Comparison of ENCODE assay signal across 26 mouse cellular contexts in genomic region chr5:59945761-59946160, GRCm38 (mm10).
"Had no signal": no experiment of that assay in that cellular context is flagged by ENCODE, and none has a peak within 500 bp of the region (broad histone marks: within the 10 kb centered on the region; RNA-seq: fewer than 3 reads in every experiment).

No protein-coding gene starts in this region.

- H3K4me1 ChIP-seq: heart, embryonic 10.5 days; heart, embryonic 12.5 days; hindbrain, embryonic 10.5 days; hindbrain, embryonic 12.5 days; intestine, embryonic 15.5 days; limb, embryonic 13.5 days; limb, embryonic 15.5 days; liver, embryonic 13.5 days had no signal

- H3K4me3 ChIP-seq: gastrocnemius, adult 2 months; heart, embryonic 10.5 days; heart, embryonic 12.5 days; hindbrain, embryonic 10.5 days; hindbrain, embryonic 12.5 days; intestine, embryonic 15.5 days; limb, embryonic 13.5 days; limb, embryonic 15.5 days; liver, embryonic 13.5 days had no signal

- H3K27ac ChIP-seq: gastrocnemius, adult 2 months; heart, embryonic 10.5 days; hindbrain, embryonic 10.5 days; hindbrain, embryonic 12.5 days; hindbrain, embryonic 14.5 days; intestine, embryonic 15.5 days; limb, embryonic 13.5 days; limb, embryonic 15.5 days; liver, embryonic 13.5 days had no signal

- ATAC-seq: hindbrain, embryonic 16.5 days; inflammation-experienced regulatory T-cells, adult 6 months; intestine, embryonic 15.5 days; intestine, postnatal 0 days had no signal

- H3K9me3 ChIP-seq: heart, embryonic 10.5 days; heart, embryonic 12.5 days; hindbrain, embryonic 10.5 days; hindbrain, embryonic 12.5 days; intestine, embryonic 15.5 days; limb, embryonic 13.5 days; limb, embryonic 15.5 days; liver, embryonic 13.5 days had no signal

- DNase-seq: gastrocnemius, adult 2 months; gastrocnemius, postnatal 10 days; gastrocnemius, postnatal 25 days; heart, adult 18-20 months; heart, postnatal 10 days; heart, postnatal 4 days; kidney, adult 18-20 months; kidney, adult 8-10 months; kidney, postnatal 10 days; kidney, postnatal 36 days; layer of hippocampus, adult 9-11 months; layer of hippocampus, postnatal 36 days; left cerebral cortex, postnatal 4 days; liver, embryonic 13.5 days had no signal

- H3K27me3 ChIP-seq: heart, embryonic 12.5 days; hindbrain, embryonic 12.5 days; intestine, embryonic 15.5 days; limb, embryonic 13.5 days; limb, embryonic 15.5 days; liver, embryonic 13.5 days had no signal

- H3K36me3 ChIP-seq: heart, embryonic 10.5 days; heart, embryonic 12.5 days; hindbrain, embryonic 10.5 days; hindbrain, embryonic 12.5 days; intestine, embryonic 15.5 days; limb, embryonic 13.5 days; limb, embryonic 15.5 days; liver, embryonic 13.5 days had no signal

- H3K4me2 ChIP-seq: heart, embryonic 12.5 days; hindbrain, embryonic 12.5 days; hindbrain, embryonic 14.5 days; intestine, embryonic 15.5 days; limb, embryonic 13.5 days; limb, embryonic 15.5 days; liver, embryonic 11.5 days; liver, embryonic 13.5 days had no signal

- H3K9ac ChIP-seq: heart, embryonic 12.5 days; hindbrain, embryonic 12.5 days; hindbrain, embryonic 14.5 days; intestine, embryonic 15.5 days; limb, embryonic 13.5 days; limb, embryonic 15.5 days; liver, embryonic 13.5 days had no signal
